Mouse (Mus musculus) liver, embryonic 13.5 days (tissue): ENCODE measurements around the gene Gm17387. TPM values are rescaled to one million over a fixed set of nuclear protein-coding genes. Genes with fewer than 3 reads are reported as not detected.

Experiments
- ATAC-seq: fragments of 200-750 bp; cut with Nextera tagmentation; 2 replicates; pipeline ENCODE4 v1.8.0; 2017; ENCODE audit warnings: low read depth, mild to moderate bottlenecking, moderate number of reproducible peaks, moderate library complexity
- DNase-seq: peaks from one replicate; pipeline ENCODE4 v3.0.0; 2022
- H3K27ac ChIP-seq: fragments of 300-500 bp; sonication (generic); 2 replicates; pipeline ENCODE4 v1.5.1; 2015; ENCODE audit warnings: moderate library complexity, mild to moderate bottlenecking, inconsistent platforms
- H3K27me3 ChIP-seq: fragments of 300-500 bp; sonication (generic); 2 replicates; pipeline ENCODE4 v1.6.1; 2015; ENCODE audit warnings: mild to moderate bottlenecking, inconsistent platforms
- H3K36me3 ChIP-seq: fragments of 300-500 bp; sonication (generic); 2 replicates; pipeline ENCODE4 v1.6.1; 2015; ENCODE audit warnings: mild to moderate bottlenecking, inconsistent platforms
- H3K4me1 ChIP-seq: fragments of 300-500 bp; sonication (generic); replicated peaks from 2 replicates; pipeline ENCODE4 v1.6.1; 2015; ENCODE audit warnings: inconsistent platforms
- H3K4me2 ChIP-seq: fragments of 300-500 bp; sonication (generic); 2 replicates; pipeline ENCODE4 v1.6.1; 2015; ENCODE audit warnings: inconsistent platforms, mild to moderate bottlenecking, moderate library complexity
- H3K4me3 ChIP-seq: fragments of 300-500 bp; sonication (generic); replicated peaks from 2 replicates; pipeline ENCODE4 v1.5.1; 2015; ENCODE audit warnings: mild to moderate bottlenecking, inconsistent platforms
- H3K9ac ChIP-seq: fragments of 300-500 bp; sonication (generic); 2 replicates; pipeline ENCODE4 v1.6.1; 2015; ENCODE audit warnings: mild to moderate bottlenecking, inconsistent platforms
- H3K9me3 ChIP-seq: fragments of 300-500 bp; sonication (generic); replicated peaks from 2 replicates; pipeline ENCODE4 v1.6.1; 2016; ENCODE audit warnings: inconsistent platforms
- WGBS: fragments of 180-500 bp; shearing (Covaris S2); methylation state at CpG from one replicate; pipeline ENCODE4 v1.1.7; 2015; ENCODE audit not compliant: insufficient replicate concordance; 5-methylcytosine and 5-hydroxymethylcytosine counted together
- polyA plus RNA-seq: library from polyadenylated mRNA; unstranded; fragments of >200 nt; fragmentation: Nextera tagmentation; extraction: Ambion mirVana; gene quantifications from 2 replicates; pipeline ENCODE4 v1.2.1, GENCODE M21; 2015

Gm17387 gene
- polyA plus RNA-seq, 1 experiment from 2014 or later = not detected

DNA sequence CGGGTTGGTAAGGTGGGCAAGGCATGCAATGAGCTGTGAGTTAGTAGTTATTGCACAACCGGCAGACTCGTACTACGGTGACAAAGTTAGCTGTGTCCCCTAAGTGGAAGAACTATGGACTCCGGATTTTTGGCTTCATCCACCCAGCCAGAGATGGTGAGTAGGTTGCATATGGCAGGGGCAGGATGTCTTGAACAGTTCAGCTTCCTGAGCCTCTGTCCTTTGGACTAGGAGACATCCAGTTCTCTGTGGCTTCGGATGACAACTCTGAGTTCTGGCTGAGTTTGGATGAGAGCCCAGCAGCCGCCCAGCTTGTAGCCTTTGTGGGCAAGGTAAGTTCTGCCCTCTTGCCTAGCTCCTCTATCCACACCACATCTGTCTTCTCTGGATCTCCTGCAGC, 35.6 kb downstream of the Gm17387 start:
- Histone ChIP-seq H3K4me1 (peaks cover 48% of the 10 kb centered on the region), H3K4me3 (no peak overlapping the region), H3K9me3 (no peaks in the 10 kb centered on the region), H3K4me2 (no peak overlapping the region), H3K36me3 (no peaks in the 10 kb centered on the region), H3K27ac (no peak overlapping the region), H3K9ac (no peak overlapping the region), H3K27me3 (peaks cover 81% of the 10 kb centered on the region)
- DNase-seq = no peak
- WGBS = 51% methylated on average over 7 of the region's 7 CpGs
- no peak for ATAC-seq

DNA sequence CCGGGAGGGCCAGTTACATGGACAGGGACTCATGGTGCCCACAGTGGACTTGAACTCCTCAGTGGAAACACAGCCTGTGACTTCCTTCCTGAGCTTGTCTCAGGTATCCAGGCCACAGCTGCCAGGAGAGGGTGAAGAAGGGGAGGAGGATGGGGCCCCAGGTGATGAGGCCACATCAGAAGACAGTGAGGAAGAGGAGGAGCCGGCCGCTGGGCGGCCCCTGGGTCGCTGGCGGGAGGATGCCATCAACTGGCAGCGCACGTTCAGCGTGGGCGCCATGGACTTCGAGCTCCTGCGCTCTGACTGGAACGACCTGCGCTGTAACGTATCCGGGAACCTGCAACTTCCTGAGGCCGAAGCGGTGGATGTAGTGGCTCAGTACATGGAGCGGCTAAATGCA, 39.4 kb downstream of the Gm17387 start:
- H3K9ac ChIP-seq = no peak overlapping the region
- H3K4me1 ChIP-seq = peaks cover 33% of the 10 kb centered on the region
- no peak overlapping the region for H3K4me2 ChIP-seq
- H3K27ac ChIP-seq = no peak overlapping the region
- no peak overlapping the region for H3K4me3 ChIP-seq
- peaks cover 77% of the 10 kb centered on the region for H3K27me3 ChIP-seq
- 59% methylated on average over 19 of the region's 19 CpGs for WGBS
- ATAC-seq = no peak
- DNase-seq = no peak
- no peaks in the 10 kb centered on the region for H3K9me3 ChIP-seq
- H3K36me3 ChIP-seq = no peaks in the 10 kb centered on the region

DNA sequence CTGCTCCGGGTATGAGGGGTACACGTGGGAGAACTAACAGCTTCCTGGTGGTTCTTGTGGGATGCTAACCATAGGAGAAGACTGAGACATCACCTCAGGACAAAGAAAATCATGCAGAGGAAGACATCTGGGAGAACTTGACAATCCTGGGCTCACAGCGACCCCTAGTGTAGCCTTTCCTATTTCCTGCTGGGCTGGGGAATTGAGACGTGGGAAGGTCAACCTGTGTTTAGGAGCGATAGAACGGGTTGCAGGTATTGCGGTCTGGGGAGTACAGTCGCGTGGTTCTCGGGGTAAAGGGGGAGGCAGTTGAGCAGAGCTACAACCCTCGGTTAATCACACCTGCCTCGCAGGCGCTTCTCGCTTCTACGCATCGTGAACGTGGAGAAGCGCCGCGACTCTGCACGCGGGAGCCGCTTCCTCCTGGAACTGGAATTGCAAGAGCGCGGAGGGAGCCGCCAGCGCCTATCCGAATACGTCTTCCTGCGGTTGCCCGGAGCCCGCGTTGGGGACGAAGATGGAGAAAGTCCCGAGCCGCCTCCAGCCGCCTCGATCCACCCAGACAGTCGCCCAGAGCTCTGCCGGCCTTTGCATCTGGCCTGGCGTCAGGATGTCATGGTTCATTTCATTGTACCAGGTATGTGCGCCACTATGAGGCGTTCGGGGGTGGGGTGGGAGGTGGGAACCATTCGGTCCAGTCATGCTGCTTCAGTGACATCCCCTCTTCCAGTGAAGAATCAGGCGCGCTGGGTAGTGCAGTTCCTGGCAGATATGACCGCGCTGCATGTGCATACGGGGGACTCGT, 41.3 kb downstream of the Gm17387 start:
- WGBS = 2% methylated on average over 51 of the region's 51 CpGs
- Histone ChIP-seq H3K4me1 (peaks cover 15% of the 10 kb centered on the region), H3K36me3 (no peaks in the 10 kb centered on the region), H3K27ac (no peak overlapping the region), H3K9me3 (no peaks in the 10 kb centered on the region), H3K4me3 (peak overlapping the region; percentile 33), H3K4me2 (peak overlapping the region; percentile 59), H3K9ac (0 out of 2 replicates have a peak overlapping the region, but pooled peaks have one; percentile 2), H3K27me3 (peaks cover 82% of the 10 kb centered on the region)
- DNase-seq (peak; percentile 45), ATAC-seq (no peak)

DNA sequence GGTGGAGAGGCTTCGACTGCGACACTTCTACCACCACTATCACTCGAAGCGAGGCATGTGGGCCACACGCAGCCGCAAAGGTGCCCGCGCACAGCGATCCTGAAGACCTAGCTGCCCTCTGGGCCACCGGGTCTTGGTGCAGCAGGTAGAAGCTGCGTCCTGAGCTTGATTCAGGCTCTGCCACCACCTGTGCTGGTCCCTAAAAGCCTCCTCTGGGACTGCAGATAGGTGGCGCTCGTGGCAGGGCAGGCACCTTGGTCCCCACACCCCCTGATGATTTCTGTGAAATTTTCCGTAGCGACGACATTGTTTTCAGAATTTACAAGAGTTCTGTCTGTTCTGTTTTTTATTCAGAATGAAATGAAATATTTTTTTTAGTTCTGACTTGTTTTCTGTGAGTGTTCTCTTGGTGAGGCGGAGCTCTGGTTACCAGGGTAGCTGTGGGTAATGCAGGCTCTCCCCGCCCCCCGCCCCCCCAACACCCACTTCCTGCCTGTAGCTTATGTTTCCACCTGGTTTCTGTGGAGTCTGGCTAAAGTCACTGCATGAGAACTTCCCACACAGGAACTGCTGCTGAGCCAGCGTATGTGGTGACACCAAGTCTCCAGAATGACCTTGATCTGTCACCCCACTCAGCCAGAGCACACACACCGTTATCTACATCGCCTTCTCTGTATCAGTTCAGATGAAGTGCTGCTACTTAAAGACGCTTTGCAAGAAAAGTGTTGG, 43.2 kb downstream of the Gm17387 start:
- no peak overlapping the region for H3K4me2 ChIP-seq
- H3K9ac ChIP-seq = no peak overlapping the region
- no peak overlapping the region for H3K27ac ChIP-seq
- ATAC-seq (no peak), DNase-seq (peak; percentile 41)
- H3K36me3 ChIP-seq = no peaks in the 10 kb centered on the region
- no peaks in the 10 kb centered on the region for H3K9me3 ChIP-seq
- H3K27me3 ChIP-seq = peaks cover 78% of the 10 kb centered on the region
- WGBS = 16% methylated on average over 23 of the region's 23 CpGs
- H3K4me3 ChIP-seq = no peak overlapping the region
- H3K4me1 ChIP-seq = peaks cover 15% of the 10 kb centered on the region

DNA sequence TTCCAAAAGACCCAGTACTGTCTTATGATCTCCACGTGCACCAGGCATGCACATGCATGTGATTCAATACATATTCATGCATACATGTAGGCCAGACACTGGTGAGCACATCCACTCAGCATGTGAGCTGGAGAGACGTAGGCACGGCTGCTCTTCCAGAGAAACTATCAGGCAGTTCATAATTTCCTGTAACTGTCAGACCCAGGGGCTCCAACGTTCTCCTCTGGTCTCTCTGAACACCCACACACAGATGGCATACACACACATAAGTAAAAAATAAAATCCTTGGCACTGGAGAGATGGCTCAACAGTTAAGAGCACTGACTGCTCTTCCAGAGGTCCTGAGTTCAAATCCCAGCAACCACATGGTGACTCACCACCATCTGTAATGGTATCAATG, 44.9 kb downstream of the Gm17387 start:
- Histone ChIP-seq H3K4me2 (no peak overlapping the region), H3K9ac (no peak overlapping the region), H3K4me3 (no peak overlapping the region), H3K9me3 (no peaks in the 10 kb centered on the region), H3K4me1 (peaks cover 15% of the 10 kb centered on the region), H3K27ac (no peak overlapping the region), H3K36me3 (no peaks in the 10 kb centered on the region), H3K27me3 (peaks cover 76% of the 10 kb centered on the region)
- 44% methylated on average over 4 of the region's 4 CpGs for WGBS
- ATAC-seq = no peak
- no peak for DNase-seq

DNA sequence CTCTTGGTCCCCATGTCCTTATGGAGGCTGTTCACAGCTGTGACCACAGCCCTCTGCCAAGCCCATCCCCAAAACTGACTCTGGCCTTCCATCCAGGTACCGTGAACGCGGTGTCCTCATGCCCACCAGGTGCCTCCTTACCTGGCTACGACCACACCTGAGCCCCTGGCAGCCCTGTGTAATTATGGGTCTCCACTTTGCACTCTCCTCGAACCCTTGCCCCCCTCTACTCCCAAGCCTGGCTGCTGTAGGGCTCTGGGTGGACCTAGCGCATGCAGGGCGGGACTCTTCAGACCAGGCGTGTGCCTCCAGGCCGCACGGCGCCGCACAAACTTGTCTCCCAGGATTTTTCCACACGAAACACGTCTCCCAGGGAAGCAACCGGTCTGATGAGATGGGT, 48.9 kb downstream of the Gm17387 start, which contains the start of gene Pkp3:
Gene Pkp3 (plus strand): TSS at position 378 of the 400 bp plus-strand sequence.
- no peaks in the 10 kb centered on the region for H3K36me3 ChIP-seq
- H3K4me2 ChIP-seq = no peak within 1 kb of the TSS
- no peak within 1 kb of the TSS for H3K27ac ChIP-seq
- H3K27me3 ChIP-seq = peaks cover 67% of the 10 kb centered on the region
- 0 out of 2 replicates have a peak, but pooled peaks cover 5% of the 10 kb centered on the region for H3K4me1 ChIP-seq
- DNase-seq (no peak), ATAC-seq (no peak)
- H3K9ac ChIP-seq = no peak within 1 kb of the TSS
- no peaks in the 10 kb centered on the region for H3K9me3 ChIP-seq
- no peak within 1 kb of the TSS for H3K4me3 ChIP-seq
- WGBS = 79% methylated on average over 15 of the region's 15 CpGs

DNA sequence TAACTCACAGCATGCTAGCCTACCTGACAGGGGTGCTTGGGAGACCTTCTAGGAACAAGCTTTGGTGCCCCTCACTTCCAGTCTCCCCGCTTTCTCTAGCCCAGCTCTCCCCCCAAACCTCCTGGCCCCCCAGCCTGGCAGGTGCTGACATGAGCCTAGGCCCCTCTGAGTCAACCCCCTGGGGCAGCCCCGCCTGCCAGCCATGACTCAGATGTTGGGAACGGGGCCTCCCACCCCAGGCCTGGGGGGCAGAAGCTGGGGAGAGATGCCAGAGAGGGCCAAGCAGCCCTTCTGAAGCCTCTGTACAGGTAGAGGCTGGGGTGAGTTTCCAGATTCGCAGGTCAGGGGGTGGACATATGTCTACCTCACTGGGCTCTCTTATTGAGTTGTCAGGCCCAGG, 49.9 kb downstream of the Gm17387 start:
- no peaks in the 10 kb centered on the region for H3K36me3 ChIP-seq
- no peak overlapping the region for H3K4me3 ChIP-seq
- H3K9me3 ChIP-seq = no peaks in the 10 kb centered on the region
- no peak overlapping the region for H3K9ac ChIP-seq
- H3K27me3 ChIP-seq = peaks cover 64% of the 10 kb centered on the region
- 0 out of 2 replicates have a peak, but pooled peaks cover 5% of the 10 kb centered on the region for H3K4me1 ChIP-seq
- ATAC-seq (no peak), DNase-seq (no peak)
- no peak overlapping the region for H3K27ac ChIP-seq
- WGBS = 64% methylated on average over 4 of the region's 4 CpGs
- H3K4me2 ChIP-seq = no peak overlapping the region

Other genes with a start within 250 kb of the Gm17387 start
- 0.17 and 0.20 TPM in 2 replicates for gene Syce1, start 241.3 kb upstream of the Gm17387 start, polyA plus RNA-seq
- gene Zfp941, start 207.0 kb upstream of the Gm17387 start, polyA plus RNA-seq = 0.24 and 0.38 TPM in 2 replicates
- gene Urah, start 194.1 kb upstream of the Gm17387 start, polyA plus RNA-seq = 9.7 and 10.9 TPM in 2 replicates
- gene Scgb1c1, start 183.6 kb upstream of the Gm17387 start, polyA plus RNA-seq = not detected in 2 replicates
- not detected in 2 replicates for gene Odf3, start 181.3 kb upstream of the Gm17387 start, polyA plus RNA-seq
- gene Gm45785, start 172.8 kb upstream of the Gm17387 start, polyA plus RNA-seq = not detected in 2 replicates
- 25.0 and 25.1 TPM in 2 replicates for gene Ric8a, start 172.2 kb upstream of the Gm17387 start, polyA plus RNA-seq
- gene Bet1l, start 171.6 kb upstream of the Gm17387 start, polyA plus RNA-seq = 17.1 and 20.1 TPM in 2 replicates
- 187 and 202 TPM in 2 replicates for gene Psmd13, start 147.2 kb upstream of the Gm17387 start, polyA plus RNA-seq
- 16.6 and 16.8 TPM in 2 replicates for gene Sirt3, start 146.8 kb upstream of the Gm17387 start, polyA plus RNA-seq
- gene Cox8b, start 128.7 kb upstream of the Gm17387 start, polyA plus RNA-seq = 0.33 and 1.3 TPM in 2 replicates
- gene Nlrp6, start 108.2 kb upstream of the Gm17387 start, polyA plus RNA-seq = 1.6 and 2.4 TPM in 2 replicates
- 5.0 and 5.9 TPM in 2 replicates for gene Pgghg, start 87.7 kb upstream of the Gm17387 start, polyA plus RNA-seq
- 0.35 and 0.61 TPM in 2 replicates for gene Ifitm5, start 78.8 kb upstream of the Gm17387 start, polyA plus RNA-seq
- not detected in 2 replicates for gene Gm45717, start 73.2 kb upstream of the Gm17387 start, polyA plus RNA-seq
- gene Ifitm2, start 73.1 kb upstream of the Gm17387 start, polyA plus RNA-seq = 309 and 331 TPM in 2 replicates
- 22.3 and 24.0 TPM in 2 replicates for gene Ifitm1, start 61.9 kb upstream of the Gm17387 start, polyA plus RNA-seq
- gene Ifitm3, start 18.4 kb upstream of the Gm17387 start, polyA plus RNA-seq = 53.9 and 61.7 TPM in 2 replicates
- gene Ifitm6, start 11.2 kb upstream of the Gm17387 start, polyA plus RNA-seq = 2.7 and 2.9 TPM in 2 replicates
- gene B4galnt4, start 32.0 kb downstream of the Gm17387 start, polyA plus RNA-seq = 0.75 and 0.81 TPM in 2 replicates
- gene Pkp3, start 49.1 kb downstream of the Gm17387 start, polyA plus RNA-seq = 0.70 and 0.71 TPM in 2 replicates
- gene Sigirr, start 71.4 kb downstream of the Gm17387 start, polyA plus RNA-seq = 16.5 and 16.9 TPM in 2 replicates
- gene Ano9, start 88.7 kb downstream of the Gm17387 start, polyA plus RNA-seq = 0.12 and 0.20 TPM in 2 replicates
- gene Ptdss2, start 93.3 kb downstream of the Gm17387 start, polyA plus RNA-seq = 138 and 147 TPM in 2 replicates
- 55.0 and 58.0 TPM in 2 replicates for gene Rnh1, start 143.7 kb downstream of the Gm17387 start, polyA plus RNA-seq
- 91.5 and 104 TPM in 2 replicates for gene Hras, start 164.9 kb downstream of the Gm17387 start, polyA plus RNA-seq
- gene Lrrc56, start 165.0 kb downstream of the Gm17387 start, polyA plus RNA-seq = 12.2 and 15.5 TPM in 2 replicates
- 0.59 and 0.71 TPM in 2 replicates for gene Lmntd2, start 184.9 kb downstream of the Gm17387 start, polyA plus RNA-seq
- gene Rassf7, start 186.7 kb downstream of the Gm17387 start, polyA plus RNA-seq = 23.9 and 26.7 TPM in 2 replicates
- 32.6 and 34.9 TPM in 2 replicates for gene Phrf1, start 199.7 kb downstream of the Gm17387 start, polyA plus RNA-seq
- 6.3 and 6.4 TPM in 2 replicates for gene Irf7, start 237.3 kb downstream of the Gm17387 start, polyA plus RNA-seq
- 0.10 and 0.32 TPM in 2 replicates for gene Cdhr5, start 247.7 kb downstream of the Gm17387 start, polyA plus RNA-seq